Mouse (Mus musculus) left cerebral cortex, adult 9 months (tissue): ENCODE data around the gene Zscan10.
"Not testable (repeated sequence)": the region's sequence is repeated elsewhere in the genome, so short reads cannot be mapped to it uniquely, and the experiment has no call there.

ENCODE experiments used
- DNase-seq, 2 experiments: peaks; one replicate each; pipeline ENCODE4 v3.0.0; 2022; ENCODE audit warnings: low spot score in 2 of 2

The Zscan10 gene

GRCm38 (mm10) chr17:23587253-23587652 lies 13.4 kb upstream of the Zscan10 start:
- DNase-seq: no peak

- peak; percentile 93 to 97 for DNase-seq
Observed at GRCm38 (mm10) chr17:23592208-23592925, 8.3 kb upstream of the Zscan10 start.

- no peak for DNase-seq
Observed at GRCm38 (mm10) chr17:23592926-23593300, 7.7 kb upstream of the Zscan10 start.

GRCm38 (mm10) chr17:23595139-23595538 lies 5.5 kb upstream of the Zscan10 start:
- not testable (repeated sequence) for DNase-seq

- DNase-seq: peak; percentile 56 to 75
Observed at GRCm38 (mm10) chr17:23598582-23599552, 1.8 kb upstream of the Zscan10 start, which contains the start of gene Zfp13. Gene Zfp13, minus strand, starts transcription at chr17:23599487.

GRCm38 (mm10) chr17:23599605-23600063 lies 1.0 kb upstream of the Zscan10 start:
- DNase-seq: no peak

- no peak for DNase-seq
Observed at GRCm38 (mm10) chr17:23601836-23602585, 1.4 kb downstream of the Zscan10 start.

- DNase-seq: no peak
Observed at GRCm38 (mm10) chr17:23603077-23603476, 2.4 kb downstream of the Zscan10 start.

GRCm38 (mm10) chr17:23603542-23603941 lies 2.9 kb downstream of the Zscan10 start:
- DNase-seq: no peak

- no peak for DNase-seq
Observed at GRCm38 (mm10) chr17:23604394-23604793, 3.7 kb downstream of the Zscan10 start.

- no peak for DNase-seq
Observed at GRCm38 (mm10) chr17:23605220-23605619, 4.6 kb downstream of the Zscan10 start.

- DNase-seq: no peak
Observed at GRCm38 (mm10) chr17:23609612-23610011, 9.0 kb downstream of the Zscan10 start.

- no peak for DNase-seq
Observed at GRCm38 (mm10) chr17:23610361-23610800, 9.7 kb downstream of the Zscan10 start.

- no peak for DNase-seq
Observed at GRCm38 (mm10) chr17:23617087-23617486, 16.4 kb downstream of the Zscan10 start.

- DNase-seq: no peak
Observed at GRCm38 (mm10) chr17:23620351-23620750, 19.7 kb downstream of the Zscan10 start.

- DNase-seq: no peak
Observed at GRCm38 (mm10) chr17:23627813-23628212, 27.2 kb downstream of the Zscan10 start.

- DNase-seq: peak; percentile 40 to 89
Observed at GRCm38 (mm10) chr17:23630195-23631020, 29.8 kb downstream of the Zscan10 start.

- no peak for DNase-seq
Observed at GRCm38 (mm10) chr17:23631241-23631640, 30.6 kb downstream of the Zscan10 start.

- no peak for DNase-seq
Observed at GRCm38 (mm10) chr17:23644613-23645495, 44.2 kb downstream of the Zscan10 start, which contains the start of gene Mmp25. Gene Mmp25, minus strand, starts transcription at chr17:23645277.

- no peak for DNase-seq
Observed at GRCm38 (mm10) chr17:23645894-23646293, 45.2 kb downstream of the Zscan10 start.
